Mouse (Mus musculus): ENCODE measurements around the gene Cry1. TPM values are rescaled to one million over a fixed set of nuclear protein-coding genes. Genes with fewer than 3 reads are reported as not detected.
A peak's percentile ranks its signal among the peaks of the same experiment; 100 is the strongest.

The Cry1 gene
- polyA plus RNA-seq, 1 experiment from 2014 or later, result 20.4 TPM

DNA sequence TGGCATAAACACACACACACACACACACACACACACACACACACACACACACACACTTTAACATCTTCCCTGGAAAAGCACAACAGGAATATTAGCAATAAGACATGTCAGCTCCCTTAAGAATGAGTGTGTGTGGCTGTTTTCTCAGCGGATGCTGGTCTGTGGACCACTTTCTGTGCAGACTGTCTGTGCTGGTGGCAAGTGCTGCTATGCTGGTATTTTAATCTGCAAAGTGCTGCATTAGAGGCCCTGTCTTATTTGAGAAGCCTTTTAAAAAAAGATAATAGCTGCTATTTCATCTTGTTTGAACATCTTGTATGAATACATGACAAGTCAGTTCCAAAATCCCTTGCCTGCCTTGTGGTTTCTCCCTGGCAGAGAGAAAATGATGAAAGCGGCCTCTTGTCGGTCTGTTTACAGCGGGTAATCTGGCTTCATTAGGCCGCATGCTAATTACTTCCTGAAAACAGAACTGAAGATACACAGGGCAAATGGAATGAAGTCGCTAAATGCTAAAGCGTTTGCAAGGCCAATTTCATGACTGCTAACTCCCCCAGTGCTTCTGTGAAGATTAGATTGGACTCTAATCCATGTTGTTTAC is 19.5 kb upstream of the Cry1 start:
- Histone ChIP-seq H3K27ac (ENCODE audit: low read depth, low read length) (no peak overlapping the region), H3K4me3 (ENCODE audit: low read depth, low read length) (no peak overlapping the region), H3K4me1 (replicated peaks; ENCODE audit: control insufficient read depth, insufficient read depth, low read length) (no peaks in the 10 kb centered on the region; the same call in 1 of the 2 replicates), H3K4me2 (no peak overlapping the region), H3K9me3 (ENCODE audit: control insufficient read depth, low read length) (no peaks in the 10 kb centered on the region), H3K9ac (ENCODE audit: low read depth, low read length) (no peak overlapping the region), H3K27me3 (replicated peaks; ENCODE audit: control insufficient read depth, insufficient read depth, low read length) (no peaks in the 10 kb centered on the region), H3K36me3 (ENCODE audit: control insufficient read depth, insufficient read depth, low read length) (no peaks in the 10 kb centered on the region)
- ATAC-seq (replicated peaks; ENCODE audit: low FRiP score) (no peak), DNase-seq (ENCODE audit: low spot score) (no peak)
- WGBS, result 47% methylated on average over 7 of the region's 7 CpGs

DNA sequence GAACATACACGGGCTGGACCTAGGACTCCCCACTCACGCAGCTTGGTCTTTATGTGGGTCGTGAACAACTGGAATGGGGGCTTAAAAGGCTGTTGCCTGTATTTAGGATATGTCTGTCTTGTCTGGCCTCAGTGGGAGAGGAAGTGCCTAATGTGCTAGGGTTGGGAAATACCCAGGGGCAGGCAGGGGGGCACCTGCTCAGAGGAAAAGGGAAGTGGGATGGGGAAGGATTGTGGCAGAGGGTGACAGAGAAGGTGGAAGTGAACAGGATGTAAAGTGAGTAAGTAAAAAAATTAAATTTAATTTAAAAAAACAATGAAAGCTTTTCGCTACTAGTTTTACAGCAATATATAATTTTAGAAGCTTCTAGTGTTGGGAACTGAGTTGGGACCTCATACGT is 9.7 kb upstream of the Cry1 start:
- H3K4me3 ChIP-seq (ENCODE audit: low read depth, low read length), result no peak overlapping the region
- H3K27ac ChIP-seq (ENCODE audit: low read depth, low read length), result no peak overlapping the region
- no peak for ATAC-seq (replicated peaks; ENCODE audit: low FRiP score)
- no peaks in the 10 kb centered on the region for H3K9me3 ChIP-seq (ENCODE audit: control insufficient read depth, low read length)
- DNase-seq (ENCODE audit: low spot score), result no peak
- H3K27me3 ChIP-seq (replicated peaks; ENCODE audit: control insufficient read depth, insufficient read depth, low read length), result no peaks in the 10 kb centered on the region
- H3K4me1 ChIP-seq (replicated peaks; ENCODE audit: control insufficient read depth, insufficient read depth, low read length), result no peaks in the 10 kb centered on the region
- no peak overlapping the region for H3K9ac ChIP-seq (ENCODE audit: low read depth, low read length)
- no peaks in the 10 kb centered on the region for H3K36me3 ChIP-seq (ENCODE audit: control insufficient read depth, insufficient read depth, low read length)
- 58% methylated on average over 5 of the region's 5 CpGs for WGBS
- H3K4me2 ChIP-seq, result no peak overlapping the region

DNA sequence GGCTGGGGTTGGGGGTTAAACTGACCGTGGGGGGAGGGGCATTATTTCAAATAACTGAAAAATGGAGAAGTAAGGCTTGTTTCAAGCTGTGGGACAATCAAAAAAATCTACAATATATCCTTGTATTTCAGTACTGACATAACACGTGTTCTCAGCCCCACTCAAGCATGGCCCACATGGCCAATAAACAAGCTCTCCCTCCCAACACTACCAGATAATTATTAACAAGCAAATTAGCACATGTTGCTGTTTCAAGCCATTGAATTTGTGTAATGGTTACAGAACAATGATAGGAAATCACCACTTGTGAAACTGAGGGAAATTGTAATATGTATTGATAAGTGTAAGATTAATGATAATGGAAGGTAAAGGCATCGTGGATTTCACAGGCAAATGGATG is 8.5 kb upstream of the Cry1 start:
- 59% methylated on average over 3 of the region's 3 CpGs for WGBS
- no peak for ATAC-seq (replicated peaks; ENCODE audit: low FRiP score)
- Histone ChIP-seq H3K27ac (ENCODE audit: low read depth, low read length) (no peak overlapping the region), H3K4me2 (no peak overlapping the region), H3K36me3 (ENCODE audit: control insufficient read depth, insufficient read depth, low read length) (no peaks in the 10 kb centered on the region), H3K4me1 (replicated peaks; ENCODE audit: control insufficient read depth, insufficient read depth, low read length) (no peaks in the 10 kb centered on the region), H3K9me3 (ENCODE audit: control insufficient read depth, low read length) (no peaks in the 10 kb centered on the region), H3K4me3 (ENCODE audit: low read depth, low read length) (no peak overlapping the region), H3K9ac (ENCODE audit: low read depth, low read length) (no peak overlapping the region), H3K27me3 (replicated peaks; ENCODE audit: control insufficient read depth, insufficient read depth, low read length) (no peaks in the 10 kb centered on the region)
- DNase-seq (ENCODE audit: low spot score), result no peak

DNA sequence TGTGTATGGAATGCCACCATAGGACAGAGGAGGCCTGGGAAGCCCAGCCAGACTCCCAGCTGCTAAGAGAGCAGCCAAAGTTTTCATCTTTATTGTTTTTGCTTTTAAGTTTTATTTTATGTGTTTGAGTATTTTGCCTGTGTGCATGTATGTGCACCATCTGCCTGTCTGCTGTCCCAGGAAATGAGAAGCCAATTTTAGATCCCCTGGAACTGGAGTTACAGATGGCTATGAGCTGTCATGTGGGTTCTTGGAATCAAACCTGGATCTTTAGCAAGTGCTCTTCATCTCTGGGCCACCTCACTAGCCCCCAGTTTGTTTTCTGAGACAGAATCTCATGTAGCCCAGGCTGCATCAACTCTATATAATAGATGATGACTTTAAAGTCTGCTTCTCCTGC is 5.8 kb upstream of the Cry1 start:
- Histone ChIP-seq H3K4me1 (replicated peaks; ENCODE audit: control insufficient read depth, insufficient read depth, low read length) (no peaks in the 10 kb centered on the region), H3K27ac (ENCODE audit: low read depth, low read length) (no peak overlapping the region), H3K27me3 (replicated peaks; ENCODE audit: control insufficient read depth, insufficient read depth, low read length) (no peaks in the 10 kb centered on the region), H3K9ac (ENCODE audit: low read depth, low read length) (no peak overlapping the region), H3K4me3 (ENCODE audit: low read depth, low read length) (no peak overlapping the region), H3K36me3 (ENCODE audit: control insufficient read depth, insufficient read depth, low read length) (no peaks in the 10 kb centered on the region), H3K4me2 (no peak overlapping the region), H3K9me3 (ENCODE audit: control insufficient read depth, low read length) (no peaks in the 10 kb centered on the region)
- ATAC-seq (replicated peaks; ENCODE audit: low FRiP score), result no peak
- DNase-seq (ENCODE audit: low spot score), result no peak

DNA sequence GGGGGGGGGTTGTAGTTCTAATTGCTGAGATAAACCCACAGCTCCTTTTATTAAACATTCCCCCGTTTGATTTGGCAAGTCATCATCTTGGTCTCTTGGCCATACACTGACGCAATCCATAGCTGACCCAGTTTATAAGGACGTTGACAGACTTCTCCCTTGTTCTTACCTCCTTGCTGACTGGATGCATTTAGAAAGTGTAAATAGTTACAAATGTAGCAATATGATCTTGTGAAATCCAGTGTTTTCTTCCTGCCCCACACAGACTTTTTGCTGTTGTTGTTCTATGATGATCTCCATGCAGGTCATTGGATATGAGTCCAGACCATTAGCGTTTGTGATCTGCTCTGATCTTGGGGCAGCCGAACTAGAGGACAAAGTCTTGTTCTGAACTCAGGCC is 5.1 kb upstream of the Cry1 start:
- no peak overlapping the region for H3K9ac ChIP-seq (ENCODE audit: low read depth, low read length)
- H3K27me3 ChIP-seq (replicated peaks; ENCODE audit: control insufficient read depth, insufficient read depth, low read length), result no peaks in the 10 kb centered on the region
- no peak for DNase-seq (ENCODE audit: low spot score)
- no peak overlapping the region for H3K4me3 ChIP-seq (ENCODE audit: low read depth, low read length)
- whole genome bisulfite sequencing, result 76% methylated on average over 5 of the region's 5 CpGs
- H3K36me3 ChIP-seq (ENCODE audit: control insufficient read depth, insufficient read depth, low read length), result no peaks in the 10 kb centered on the region
- H3K4me1 ChIP-seq (replicated peaks; ENCODE audit: control insufficient read depth, insufficient read depth, low read length), result no peaks in the 10 kb centered on the region
- no peak for ATAC-seq (replicated peaks; ENCODE audit: low FRiP score)
- no peak overlapping the region for H3K4me2 ChIP-seq
- H3K9me3 ChIP-seq (ENCODE audit: control insufficient read depth, low read length), result no peaks in the 10 kb centered on the region
- no peak overlapping the region for H3K27ac ChIP-seq (ENCODE audit: low read depth, low read length)

DNA sequence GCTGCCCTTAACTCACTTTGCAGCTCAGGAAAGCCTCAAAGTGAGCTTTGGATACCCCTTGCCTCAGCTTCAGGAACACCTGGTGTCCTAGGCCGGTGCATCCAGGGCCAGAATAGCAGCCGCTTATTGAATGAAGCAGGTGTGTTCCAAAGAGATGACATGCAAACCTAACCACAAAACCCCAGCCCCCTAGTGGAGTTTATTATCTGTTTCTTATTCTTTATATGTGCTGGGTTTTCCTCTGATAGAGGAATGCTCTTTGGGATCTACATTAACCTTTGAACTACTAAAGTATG is 1.6 kb upstream of the Cry1 start:
- no peaks in the 10 kb centered on the region for H3K27me3 ChIP-seq (replicated peaks; ENCODE audit: control insufficient read depth, insufficient read depth, low read length)
- no peaks in the 10 kb centered on the region for H3K36me3 ChIP-seq (ENCODE audit: control insufficient read depth, insufficient read depth, low read length)
- WGBS, result 89% methylated on average over 2 of the region's 2 CpGs
- DNase-seq (ENCODE audit: low spot score), result no peak
- no peaks in the 10 kb centered on the region for H3K9me3 ChIP-seq (ENCODE audit: control insufficient read depth, low read length)
- H3K4me2 ChIP-seq, result no peak overlapping the region
- no peaks in the 10 kb centered on the region for H3K4me1 ChIP-seq (replicated peaks; ENCODE audit: control insufficient read depth, insufficient read depth, low read length)
- no peak overlapping the region for H3K9ac ChIP-seq (ENCODE audit: low read depth, low read length)
- no peak overlapping the region for H3K27ac ChIP-seq (ENCODE audit: low read depth, low read length)
- no peak overlapping the region for H3K4me3 ChIP-seq (ENCODE audit: low read depth, low read length)
- ATAC-seq (replicated peaks; ENCODE audit: low FRiP score), result no peak

DNA sequence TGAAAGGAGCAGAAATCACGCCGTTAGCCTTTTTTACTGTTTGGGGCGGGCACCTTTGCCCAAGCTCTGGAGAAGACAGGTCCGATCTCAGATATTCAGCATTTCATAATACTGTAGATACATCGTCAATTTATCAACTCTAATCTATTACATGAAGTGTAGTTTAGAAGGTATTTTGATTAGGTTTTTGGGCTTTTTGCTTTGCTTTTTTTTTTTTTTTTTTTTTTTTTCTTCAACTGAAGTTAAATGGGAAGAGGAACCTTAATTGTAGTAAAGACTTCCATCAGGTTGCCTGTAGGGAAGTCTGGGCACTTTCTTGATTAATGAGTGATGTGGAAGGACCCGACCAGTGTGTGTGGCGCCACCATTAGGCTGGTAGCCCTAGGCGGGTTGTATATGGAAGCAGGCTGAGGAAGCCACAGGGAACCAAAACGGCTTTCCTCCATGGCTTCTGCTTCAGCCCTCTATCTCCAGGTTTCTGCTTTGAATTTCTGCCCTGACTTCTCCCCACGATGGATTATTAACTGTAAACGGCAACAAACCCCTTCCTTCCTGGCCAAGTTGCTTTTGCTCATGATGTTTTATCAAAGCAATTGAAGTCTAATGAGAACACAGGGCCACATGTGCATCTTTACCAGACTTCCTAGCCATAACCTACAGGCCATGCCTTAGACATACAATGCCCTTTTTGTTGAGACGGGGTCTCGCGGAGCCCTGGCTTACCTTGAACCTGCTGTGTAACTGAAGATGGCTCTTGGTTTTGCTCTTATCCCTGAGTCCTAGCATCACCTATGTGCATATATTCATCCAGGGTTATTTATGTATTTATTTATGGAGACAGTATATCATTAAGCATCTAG is 1.0 kb upstream of the Cry1 start:
- no peak overlapping the region; the same call in 1 of the 2 replicates for H3K27ac ChIP-seq (ENCODE audit: low read depth, low read length)
- peak overlapping the region; percentile 96 for H3K4me2 ChIP-seq
- H3K9me3 ChIP-seq (ENCODE audit: control insufficient read depth, low read length), result no peaks in the 10 kb centered on the region
- peak overlapping the region; percentile 74 for H3K9ac ChIP-seq (ENCODE audit: low read depth, low read length)
- WGBS, result 29% methylated on average over 14 of the region's 14 CpGs
- H3K4me3 ChIP-seq (ENCODE audit: low read depth, low read length), result peak overlapping the region; percentile 74
- no peaks in the 10 kb centered on the region for H3K4me1 ChIP-seq (replicated peaks; ENCODE audit: control insufficient read depth, insufficient read depth, low read length)
- H3K36me3 ChIP-seq (ENCODE audit: control insufficient read depth, insufficient read depth, low read length), result no peaks in the 10 kb centered on the region
- ATAC-seq (replicated peaks; ENCODE audit: low FRiP score) (no peak), DNase-seq (ENCODE audit: low spot score) (no peak)
- no peaks in the 10 kb centered on the region for H3K27me3 ChIP-seq (replicated peaks; ENCODE audit: control insufficient read depth, insufficient read depth, low read length)

DNA sequence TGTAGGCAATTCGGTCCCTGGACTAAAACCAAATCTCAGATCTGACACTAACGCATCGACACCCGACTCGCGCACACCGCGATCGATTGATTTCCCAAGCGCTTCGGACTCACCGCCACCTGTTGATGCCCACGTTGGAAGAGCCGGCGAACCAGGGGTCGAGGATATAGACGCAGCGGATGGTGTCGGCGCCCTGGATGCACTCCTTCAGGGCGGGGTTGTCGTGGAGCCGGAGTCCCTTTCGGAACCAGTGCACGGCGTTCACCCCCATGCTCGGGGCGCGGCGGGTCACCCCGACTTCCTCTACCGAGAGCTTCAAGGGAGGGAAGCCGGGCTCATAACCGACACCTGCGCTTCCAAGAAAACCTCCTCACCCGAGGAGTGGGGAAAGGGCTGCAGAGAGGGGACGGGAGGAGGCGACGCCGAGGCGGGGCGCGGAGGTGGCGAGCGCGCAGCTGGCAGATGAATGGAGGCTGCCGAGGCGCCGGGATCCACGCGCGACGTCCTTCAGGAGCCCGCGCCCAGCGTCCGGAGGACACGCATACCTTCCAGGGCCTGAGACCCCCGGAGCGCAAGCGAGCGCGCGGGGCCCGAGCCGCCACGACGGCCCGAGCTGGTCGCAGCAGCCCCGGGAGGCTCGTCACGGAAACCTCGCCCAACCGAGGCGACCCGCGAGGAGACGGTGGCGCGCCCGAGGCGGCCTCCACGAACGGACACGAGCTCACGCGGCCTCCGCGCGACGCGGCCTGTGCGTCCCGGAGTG is 482 bp downstream of the Cry1 start:
- ATAC-seq (replicated peaks; ENCODE audit: low FRiP score) (peak; percentile 34), DNase-seq (ENCODE audit: low spot score) (peak; percentile 51)
- no peaks in the 10 kb centered on the region for H3K27me3 ChIP-seq (replicated peaks; ENCODE audit: control insufficient read depth, insufficient read depth, low read length)
- H3K36me3 ChIP-seq (ENCODE audit: control insufficient read depth, insufficient read depth, low read length), result no peaks in the 10 kb centered on the region
- 1% methylated on average over 95 of the region's 95 CpGs for WGBS
- H3K4me1 ChIP-seq (replicated peaks; ENCODE audit: control insufficient read depth, insufficient read depth, low read length), result no peaks in the 10 kb centered on the region
- H3K9me3 ChIP-seq (ENCODE audit: control insufficient read depth, low read length), result no peaks in the 10 kb centered on the region
- H3K4me3 ChIP-seq (ENCODE audit: low read depth, low read length), result peak overlapping the region; percentile 74
- H3K4me2 ChIP-seq, result peak overlapping the region; percentile 96
- H3K27ac ChIP-seq (ENCODE audit: low read depth, low read length), result peak overlapping the region; percentile 47; the same call in 1 of the 2 replicates
- peak overlapping the region; percentile 74 for H3K9ac ChIP-seq (ENCODE audit: low read depth, low read length)
